Mouse (Mus musculus): ENCODE results near the gene Ecm1.

- TF ChIP-seq CTCF (IDR thresholded peaks at IDR 0.05; ENCODE audit: low read depth, low read length) (no peak), POLR2A (IDR thresholded peaks at IDR 0.05; ENCODE audit: insufficient read depth, low read length) (no peak), EP300 (IDR thresholded peaks at IDR 0.05; ENCODE audit: insufficient read depth, low read depth, low read length) (no peak)
Observed at GRCm38 (mm10) chr3:95709044-95709443, 30.3 kb downstream of the Ecm1 start.

Data from ES-Bruce4 (cell line).